Mouse (Mus musculus) thymus, adult 2 months (tissue): ENCODE results near the gene Foxj1. TPM values are rescaled to one million over a fixed set of nuclear protein-coding genes. Genes with fewer than 3 reads are reported as not detected.
A peak's percentile ranks its signal among the peaks of the same experiment; 100 is the strongest.
"Not testable (repeated sequence)": the region's sequence is repeated elsewhere in the genome, so short reads cannot be mapped to it uniquely, and the experiment has no call there.

Experiments used
- DNase-seq: peaks from one replicate; pipeline ENCODE4 v3.0.0; 2021
- H3K27ac ChIP-seq: fragments of 200-500 bp; 2 replicates; pipeline ENCODE4 v1.5.1; 2012; ENCODE audit warnings: low read length, control low read depth; ENCODE audit not compliant: control insufficient read depth, insufficient read depth
- H3K27me3 ChIP-seq: fragments of 200-500 bp; 2 replicates; pipeline ENCODE4 v1.6.1; 2012; ENCODE audit warnings: mild to moderate bottlenecking, low read length, moderate library complexity, mixed read lengths; ENCODE audit not compliant: control insufficient read depth, insufficient read depth
- H3K36me3 ChIP-seq: fragments of 200-500 bp; 2 replicates; pipeline ENCODE4 v1.6.1; 2012; ENCODE audit warnings: mild to moderate bottlenecking, low read length, moderate library complexity; ENCODE audit not compliant: control insufficient read depth, insufficient read depth
- H3K4me1 ChIP-seq: fragments of 200-500 bp; replicated peaks from 2 replicates; pipeline ENCODE4 v1.6.1; 2012; ENCODE audit warnings: low read length; ENCODE audit not compliant: control insufficient read depth, insufficient read depth
- H3K4me3 ChIP-seq: fragments of 200-500 bp; 2 replicates; pipeline ENCODE4 v1.5.1; 2012; ENCODE audit warnings: mild to moderate bottlenecking, low read length, control low read depth, moderate library complexity; ENCODE audit not compliant: control insufficient read depth, insufficient read depth
- CTCF ChIP-seq: fragments of 200-500 bp; IDR thresholded peaks from 2 replicates; pipeline ENCODE4 v1.5.1; 2012; ENCODE audit warnings: mild to moderate bottlenecking, control low read depth, low read length, moderate library complexity, borderline replicate concordance; ENCODE audit not compliant: control insufficient read depth, poor library complexity, insufficient read depth; ENCODE audit errors: extremely low read depth
- POLR2A ChIP-seq: fragments of 200-500 bp; IDR thresholded peaks from 2 replicates; pipeline ENCODE4 v1.6.1; 2012; ENCODE audit warnings: mild to moderate bottlenecking, low read length, control low read depth, moderate library complexity; ENCODE audit not compliant: control insufficient read depth, poor library complexity, insufficient read depth; ENCODE audit errors: extremely low read depth
- WGBS: fragments of 180-500 bp; shearing (Covaris S2); methylation state at CpG from one replicate; pipeline ENCODE4 v1.1.7; 2018; 5-methylcytosine and 5-hydroxymethylcytosine counted together
- polyA plus RNA-seq: library from polyadenylated mRNA; depleted of rRNA; stranded (reverse); fragments of >200 nt; gene quantifications from 2 replicates; pipeline ENCODE4 v1.2.3, GENCODE M21; 2012; rRNA removed

Foxj1 gene
- 6.9 TPM in 2 replicates for polyA plus RNA-seq

- Histone ChIP-seq H3K4me3 (peak within 1 kb of the TSS; percentile 42), H3K27me3 (no peaks in the 10 kb centered on the region; the same call in 1 of the 2 replicates), H3K27ac (no peak within 1 kb of the TSS), H3K4me1 (peaks cover 37% of the 10 kb centered on the region), H3K36me3 (no peaks in the 10 kb centered on the region)
- DNase-seq = peak; percentile 98
- under 1% methylated on average over 59 of the region's 61 CpGs for WGBS
- TF ChIP-seq POLR2A (no peak), CTCF (peak; percentile 58; the same call in 1 of the 2 replicates)
These were observed at the start of gene Foxj1 for GRCm38 (mm10) chr11:116335244-116336036. Foxj1 (minus strand) TSS chr11:116335399.

GRCm38 (mm10) chr11:116384171-116384570, 49.0 kb upstream of the Foxj1 start:
- Histone ChIP-seq H3K4me3 (no peak overlapping the region), H3K36me3 (no peaks in the 10 kb centered on the region), H3K27ac (no peak overlapping the region), H3K4me1 (peaks cover 17% of the 10 kb centered on the region), H3K27me3 (no peaks in the 10 kb centered on the region)
- no peak for TF ChIP-seq CTCF
- no peak for TF ChIP-seq POLR2A
- DNase-seq = no peak
- WGBS = 94% methylated on average over 11 of the region's 11 CpGs

GRCm38 (mm10) chr11:116383070-116383469, 47.9 kb upstream of the Foxj1 start:
- H3K4me3 ChIP-seq, DNase-seq, H3K27me3 ChIP-seq, H3K36me3 ChIP-seq, H3K27ac ChIP-seq: not testable (repeated sequence)
- WGBS = 90% methylated on average over 5 of the region's 5 CpGs
- peaks cover 12% of the 10 kb centered on the region for H3K4me1 ChIP-seq

GRCm38 (mm10) chr11:116380767-116381166, 45.6 kb upstream of the Foxj1 start:
- DNase-seq = no peak
- H3K4me3 ChIP-seq = no peak overlapping the region
- TF ChIP-seq POLR2A = no peak
- no peak for TF ChIP-seq CTCF
- peaks cover 8% of the 10 kb centered on the region for H3K4me1 ChIP-seq
- no peaks in the 10 kb centered on the region for H3K27me3 ChIP-seq
- H3K27ac ChIP-seq = no peak overlapping the region
- WGBS = 87% methylated on average over 7 of the region's 7 CpGs
- H3K36me3 ChIP-seq = no peaks in the 10 kb centered on the region

- Histone ChIP-seq H3K27me3 (no peaks in the 10 kb centered on the region), H3K36me3 (no peaks in the 10 kb centered on the region), H3K4me3 (no peak overlapping the region), H3K4me1 (peaks cover 8% of the 10 kb centered on the region), H3K27ac (no peak overlapping the region)
- TF ChIP-seq POLR2A (no peak), CTCF (no peak)
- no peak for DNase-seq
- WGBS = 63% methylated on average over 6 of the region's 6 CpGs
These were observed 44.3 kb upstream of the Foxj1 start for GRCm38 (mm10) chr11:116379530-116379929.

- peaks cover 9% of the 10 kb centered on the region for H3K4me1 ChIP-seq
- no peaks in the 10 kb centered on the region for H3K27me3 ChIP-seq
- DNase-seq = peak; percentile 61
- no peak overlapping the region for H3K27ac ChIP-seq
- no peaks in the 10 kb centered on the region for H3K36me3 ChIP-seq
- 1% methylated on average over 7 of the region's 7 CpGs for WGBS
- TF ChIP-seq POLR2A = no peak
- no peak for TF ChIP-seq CTCF
- H3K4me3 ChIP-seq = no peak overlapping the region
These were observed 41.9 kb upstream of the Foxj1 start for GRCm38 (mm10) chr11:116376945-116377661.
